Mouse (Mus musculus) gastrocnemius, adult 2 months (tissue): Measurements from ENCODE around the gene Morc1. TPM values are rescaled to one million over a fixed set of nuclear protein-coding genes. Genes with fewer than 3 reads are reported as not detected.

Experiments
- DNase-seq: peaks from one replicate; pipeline ENCODE4 v3.0.0; 2022
- H3K27ac ChIP-seq: fragments of 200-600 bp; 2 replicates; pipeline ENCODE4 v1.8.1; 2022; ENCODE audit warnings: mild to moderate bottlenecking
- H3K4me3 ChIP-seq: fragments of 200-600 bp; 2 replicates; pipeline ENCODE4 v1.8.1; 2022; ENCODE audit warnings: mild to moderate bottlenecking, moderate library complexity
- CTCF ChIP-seq: fragments of 200-600 bp; IDR thresholded peaks from 2 replicates; pipeline ENCODE4 v1.8.1; 2022; ENCODE audit warnings: antibody characterized with exemption, mild to moderate bottlenecking, moderate library complexity
- intact Hi-C: fragments of 180-260 bp; cut with DNase I; formaldehyde crosslinking; loops from one replicate; pipeline ENCODE4 v1.15.1; 2025
- long read RNA-seq, 2 experiments: library from polyadenylated mRNA; stranded (forward); transcript quantifications; one replicate each; pipeline ENCODE4 v2.0.0; 2021
- total RNA-seq, 2 experiments: library from RNA; stranded (reverse); gene quantifications; 2 replicates each; pipeline ENCODE4 v1.2.3; 2021

Gene Morc1
- total RNA-seq = not detected
- long read RNA-seq, experiment 1 = 0 reads
- long read RNA-seq, experiment 2 = 0 reads

DNA sequence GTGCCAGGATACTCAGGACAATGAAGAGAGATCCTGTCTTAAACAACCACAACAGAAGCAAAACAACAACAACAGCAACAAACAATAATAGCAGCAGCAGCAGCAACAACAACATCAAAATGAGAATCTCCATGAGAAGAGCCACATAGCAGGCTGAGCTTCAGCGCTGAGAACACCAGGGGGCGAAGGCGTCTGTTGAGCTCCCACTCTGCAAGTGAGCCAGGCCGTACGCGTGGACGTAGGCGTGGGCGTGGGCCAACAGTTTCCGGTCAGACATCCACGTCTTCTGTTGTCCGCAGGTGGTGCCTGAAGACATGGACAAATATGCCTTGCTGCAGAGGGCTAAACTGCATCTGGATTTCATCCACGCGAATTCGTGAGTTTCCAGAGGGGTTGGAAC is at the start of gene Morc1:
Gene Morc1 (plus strand): TSS at position 211 of the 400 bp plus-strand sequence.
- DNase-seq = no peak
- TF ChIP-seq CTCF = no peak
- Histone ChIP-seq H3K4me3 (no peak within 1 kb of the TSS), H3K27ac (no peak within 1 kb of the TSS)
- intact Hi-C loops = no loop called here

DNA sequence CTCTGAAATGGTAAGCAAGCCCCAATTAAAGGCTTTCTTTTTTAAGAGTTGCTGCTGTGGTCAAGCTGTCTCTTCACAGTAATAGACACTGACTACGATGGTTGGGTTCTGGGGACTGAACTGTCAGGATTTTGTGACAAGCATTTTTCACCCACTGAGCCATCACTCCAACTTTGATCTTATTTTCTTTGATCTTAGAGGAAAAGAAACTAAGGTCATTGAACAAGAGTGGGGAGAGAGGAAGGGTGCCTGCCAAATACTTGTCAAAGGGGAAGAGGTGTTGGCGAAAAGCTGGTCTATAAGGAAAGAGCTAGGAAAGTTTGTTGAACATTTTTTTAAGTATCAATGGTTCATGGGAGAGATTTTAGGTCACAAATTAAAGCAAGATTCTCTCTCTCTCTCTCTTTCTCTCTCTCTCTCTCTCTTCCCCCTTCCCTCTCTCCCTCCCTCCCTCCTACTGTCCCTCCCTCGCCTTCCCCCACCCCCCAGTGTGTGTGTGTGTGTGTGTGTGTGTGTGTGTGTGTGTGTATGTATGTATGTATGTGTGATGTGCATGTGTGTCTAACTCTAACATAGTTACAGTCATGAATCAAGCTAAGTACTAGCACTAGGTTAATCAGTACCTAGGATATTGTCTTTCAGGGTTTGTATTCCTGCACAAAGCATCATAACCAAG is 47.3 kb upstream of the Morc1 start:
- intact Hi-C loops = no loop called here
- no peak for DNase-seq
- no peak overlapping the region for H3K4me3 ChIP-seq
- H3K27ac ChIP-seq = no peak overlapping the region
- no peak for TF ChIP-seq CTCF

DNA sequence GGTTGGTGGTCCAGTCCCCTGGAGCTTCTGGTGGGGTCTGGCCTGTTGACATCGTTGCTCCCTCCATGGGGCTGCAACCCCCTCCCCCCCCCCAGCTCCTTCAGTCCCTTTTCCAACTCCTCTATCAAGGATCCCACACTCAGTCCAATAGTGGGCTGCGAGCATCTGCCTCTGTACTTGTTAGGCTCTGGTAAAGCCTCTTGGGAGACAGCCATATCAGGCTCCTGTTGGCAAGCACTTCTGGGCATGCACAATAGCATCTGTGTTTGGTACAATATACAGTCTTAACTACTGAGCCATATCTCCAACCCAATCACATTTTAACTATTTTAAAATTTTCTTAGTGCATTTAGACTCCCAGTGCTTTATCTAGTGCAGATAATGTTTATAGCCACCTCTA is 44.1 kb upstream of the Morc1 start:
- intact Hi-C loops = no loop called here
- H3K27ac ChIP-seq = no peak overlapping the region
- no peak for DNase-seq
- no peak overlapping the region for H3K4me3 ChIP-seq
- TF ChIP-seq CTCF = no peak

DNA sequence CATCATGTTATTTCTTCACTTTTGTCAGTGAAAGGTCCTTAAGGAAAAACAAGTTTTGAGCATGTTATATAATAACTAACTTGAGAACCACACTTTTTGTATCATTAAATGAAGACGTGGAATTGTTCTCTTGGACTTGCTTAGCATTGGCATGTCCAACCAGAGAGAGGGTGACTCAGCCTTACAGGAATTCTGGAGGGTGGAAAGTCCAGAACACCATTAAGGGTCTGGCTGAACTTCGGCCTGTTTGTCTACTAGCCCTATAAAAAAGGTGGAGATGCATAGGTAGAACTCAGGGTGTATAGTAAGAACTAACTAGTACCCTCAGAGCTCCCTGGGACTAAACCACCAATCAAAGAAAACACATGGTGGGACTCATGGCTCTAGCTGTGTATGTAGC is 35.8 kb upstream of the Morc1 start:
- H3K4me3 ChIP-seq = no peak overlapping the region
- H3K27ac ChIP-seq = no peak overlapping the region
- intact Hi-C loops = no loop called here
- no peak for TF ChIP-seq CTCF
- no peak for DNase-seq

DNA sequence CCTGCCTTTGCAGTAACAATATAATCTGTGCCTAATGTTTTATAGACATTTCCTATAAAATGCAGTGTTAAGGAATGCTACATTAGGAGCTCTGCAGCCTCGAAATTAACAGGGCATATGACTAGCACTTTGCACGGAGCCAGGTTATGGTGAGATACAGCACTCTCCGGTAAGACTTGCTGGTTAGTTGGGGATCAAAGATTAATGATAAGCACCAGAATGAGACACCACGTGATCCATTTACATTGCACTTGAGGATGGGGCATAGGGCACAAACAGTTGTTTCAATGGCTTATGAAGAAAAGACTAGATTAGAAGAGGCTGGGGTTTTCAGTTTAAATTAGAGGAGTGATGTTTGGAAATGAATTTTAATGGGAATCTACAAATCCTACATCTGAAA is 28.1 kb upstream of the Morc1 start:
- TF ChIP-seq CTCF = no peak
- H3K27ac ChIP-seq = no peak overlapping the region
- H3K4me3 ChIP-seq = no peak overlapping the region
- intact Hi-C loops = no loop called here
- no peak for DNase-seq

DNA sequence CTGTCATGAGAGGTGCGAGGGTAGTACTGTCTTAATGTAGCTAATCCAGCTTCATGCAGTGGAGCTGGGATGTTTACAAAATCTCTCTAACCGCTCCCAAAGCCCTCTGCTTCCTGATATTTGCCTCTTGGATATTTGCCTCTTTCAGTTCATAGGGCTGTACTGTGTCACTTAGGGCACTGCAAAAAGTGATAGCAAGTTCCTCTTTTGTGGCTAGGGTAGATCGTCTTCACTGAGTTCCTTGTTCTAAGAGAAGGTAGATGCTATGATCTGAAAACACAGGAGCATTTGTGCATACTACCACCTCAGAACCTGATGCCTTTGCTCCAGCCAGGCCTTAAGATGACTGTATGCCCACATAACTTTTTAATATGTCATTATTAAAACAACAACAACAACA is 27.6 kb upstream of the Morc1 start:
- intact Hi-C loops = no loop called here
- Histone ChIP-seq H3K27ac (no peak overlapping the region), H3K4me3 (no peak overlapping the region)
- no peak for DNase-seq
- TF ChIP-seq CTCF = no peak

DNA sequence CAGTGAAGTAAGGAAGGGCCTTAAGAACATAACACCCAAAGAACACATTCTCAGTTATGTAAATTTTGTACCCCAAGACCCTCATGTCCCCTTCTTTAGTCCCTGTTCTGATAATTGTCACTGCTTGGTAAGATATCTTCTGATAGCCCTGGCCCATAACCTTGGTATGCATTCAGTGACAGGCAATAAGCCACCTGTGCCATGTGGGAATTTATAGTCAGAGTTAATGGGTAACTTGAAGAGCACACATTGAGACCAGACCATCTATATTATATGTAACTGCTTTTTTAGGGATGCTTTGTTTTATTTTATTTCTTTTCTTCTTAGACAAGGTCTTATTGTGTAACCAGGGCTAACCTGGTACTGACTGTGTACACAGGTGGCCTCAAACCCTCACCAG is 27.0 kb upstream of the Morc1 start:
- DNase-seq = no peak
- no peak for TF ChIP-seq CTCF
- H3K4me3 ChIP-seq = no peak overlapping the region

DNA sequence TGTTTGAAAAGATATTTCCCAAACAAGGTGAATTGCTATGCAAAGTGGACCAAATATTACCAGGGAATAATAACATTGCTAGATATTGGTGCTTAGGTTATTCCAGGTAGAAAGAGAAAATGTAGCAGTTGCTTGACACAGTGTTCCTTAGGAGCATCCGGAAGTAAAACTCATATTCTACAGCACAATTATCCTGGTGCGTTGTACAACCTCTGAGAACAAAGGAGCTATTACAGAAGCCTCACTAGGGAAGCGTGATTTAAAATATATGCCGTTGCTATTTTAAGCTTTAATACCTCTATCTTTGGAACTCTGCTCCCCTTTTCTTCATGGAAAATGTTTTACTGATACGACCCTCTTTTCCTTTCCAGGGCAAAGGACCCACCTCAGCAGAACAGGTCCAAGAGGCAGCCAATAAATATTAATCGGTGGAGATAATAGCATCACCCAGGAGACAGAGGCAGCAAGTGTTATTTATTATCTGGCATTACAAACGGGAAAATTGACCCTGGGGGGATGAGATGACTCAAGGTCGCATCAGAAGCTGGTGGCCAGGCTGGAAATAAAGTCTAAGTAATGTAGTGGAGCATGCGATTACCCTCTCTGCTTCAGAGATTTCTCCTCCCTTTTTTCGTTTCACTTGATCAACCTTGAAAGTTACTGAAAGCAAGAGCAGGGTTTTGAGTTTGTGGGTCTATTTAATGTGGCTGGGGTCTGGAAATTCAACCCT is 25.2 kb upstream of the Morc1 start:
- no peak for DNase-seq
- no peak overlapping the region for H3K27ac ChIP-seq
- H3K4me3 ChIP-seq = no peak overlapping the region
- intact Hi-C loops = no loop called here
- TF ChIP-seq CTCF = no peak

More for the DNA sequence above, 27.0 kb upstream of the Morc1 start:
- intact Hi-C loops = no loop called here
- no peak overlapping the region for H3K27ac ChIP-seq

DNA sequence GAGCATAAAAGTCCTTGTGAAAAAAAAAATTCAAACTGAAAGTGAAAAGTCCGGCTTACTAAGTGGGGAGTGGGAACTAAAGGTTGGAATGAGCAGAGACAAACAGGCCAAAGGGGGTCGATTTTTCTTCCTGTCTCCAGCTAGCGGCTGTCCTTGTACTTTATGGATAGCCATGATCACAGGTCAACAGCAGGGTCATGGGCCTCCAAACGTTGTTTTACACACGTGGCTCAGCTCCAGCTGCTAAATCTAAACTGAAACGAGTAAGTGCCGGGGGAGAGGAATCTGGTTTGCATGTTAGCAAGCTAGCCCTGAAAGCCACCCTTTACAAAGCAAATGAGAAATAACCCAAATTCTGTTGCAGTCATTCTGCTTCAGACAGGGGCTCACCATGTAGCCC is 21.5 kb upstream of the Morc1 start:
- intact Hi-C loops = no loop called here
- Histone ChIP-seq H3K4me3 (no peak overlapping the region), H3K27ac (no peak overlapping the region)
- DNase-seq = no peak
- no peak for TF ChIP-seq CTCF

DNA sequence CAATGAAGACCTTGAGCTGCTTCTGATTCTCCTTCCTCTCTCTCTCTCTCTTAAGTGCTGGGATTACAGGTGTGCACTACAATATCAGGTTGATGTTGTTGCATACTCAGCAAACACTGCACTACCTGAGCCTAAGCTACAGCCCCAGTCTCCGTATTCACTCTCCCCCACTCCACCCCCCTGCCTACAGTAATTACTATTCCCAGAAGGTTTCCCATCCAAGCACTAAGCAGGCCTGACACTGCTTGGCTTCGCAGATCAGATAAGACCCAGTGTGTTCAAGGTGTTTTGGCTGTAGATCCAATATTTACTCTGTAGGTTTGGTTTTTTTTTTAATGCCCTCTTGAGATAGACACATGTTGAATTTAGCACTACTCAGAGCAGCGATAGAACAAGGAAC is 20.9 kb upstream of the Morc1 start:
- Histone ChIP-seq H3K4me3 (no peak overlapping the region), H3K27ac (no peak overlapping the region)
- intact Hi-C loops = no loop called here
- no peak for TF ChIP-seq CTCF
- no peak for DNase-seq

DNA sequence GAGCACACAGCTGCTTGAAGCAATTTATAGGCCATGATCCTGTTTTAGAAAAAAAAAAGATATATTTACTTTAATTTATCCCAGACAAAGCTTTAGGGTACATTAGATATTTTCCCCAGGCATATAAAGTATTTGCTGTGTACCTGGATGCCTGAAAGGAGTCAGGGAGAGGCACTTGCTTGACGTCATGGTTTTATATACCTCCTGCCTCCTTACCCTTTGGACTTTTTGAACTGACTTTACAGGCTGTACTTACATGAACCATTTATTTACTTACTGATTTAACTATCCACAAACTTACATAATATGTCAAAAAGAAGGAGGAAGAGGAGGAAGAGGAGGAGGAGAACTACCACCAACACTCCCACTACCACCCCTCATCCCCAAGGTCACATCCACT is 18.8 kb upstream of the Morc1 start, which contains the start of gene Gm5485:
Gene Gm5485 (minus strand): TSS at position 171 of the 400 bp plus-strand sequence.
- intact Hi-C loops = no loop called here
- no peak within 1 kb of the TSS for H3K27ac ChIP-seq
- no peak for TF ChIP-seq CTCF
- no peak within 1 kb of the TSS for H3K4me3 ChIP-seq
- no peak for DNase-seq

DNA sequence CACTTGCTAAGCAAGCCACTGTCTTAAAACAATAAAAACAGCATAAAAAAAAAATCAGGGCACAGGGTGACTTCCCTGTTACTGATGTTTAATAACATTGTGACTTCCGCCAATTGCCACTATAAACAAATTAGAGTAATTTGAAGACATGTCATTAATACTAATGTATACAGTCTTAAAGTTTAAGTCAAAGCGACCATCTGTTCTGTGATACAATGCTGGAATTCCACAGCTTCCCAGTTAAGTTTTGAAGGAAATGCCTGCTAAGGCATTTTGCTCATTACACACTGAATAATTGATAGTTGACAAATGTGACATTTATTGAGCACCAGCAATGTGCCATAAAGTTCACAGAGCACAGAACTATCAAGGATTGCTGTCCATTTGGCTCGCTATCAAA is 12.5 kb upstream of the Morc1 start:
- no peak overlapping the region for H3K27ac ChIP-seq
- DNase-seq = no peak
- H3K4me3 ChIP-seq = no peak overlapping the region
- intact Hi-C loops = no loop called here
- no peak for TF ChIP-seq CTCF

DNA sequence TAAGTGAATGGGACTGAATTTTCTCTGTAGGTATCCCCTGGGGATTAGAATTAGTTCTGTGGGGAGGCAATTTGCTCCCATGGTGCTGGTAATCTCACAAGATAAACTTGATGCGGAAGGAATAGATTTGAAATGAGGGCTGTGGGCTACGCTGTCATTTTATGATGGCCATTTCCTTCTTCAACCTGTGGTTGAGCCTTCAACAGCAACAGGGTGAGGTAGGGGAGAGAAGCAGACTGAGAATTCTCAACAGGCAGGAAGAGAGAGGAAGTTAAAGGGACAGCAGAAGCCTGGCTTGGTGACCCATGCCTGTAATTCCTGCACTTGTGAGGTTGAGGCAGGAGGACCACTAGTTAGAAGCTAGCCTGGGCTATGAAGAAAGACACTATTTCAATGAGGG is 12.0 kb upstream of the Morc1 start:
- intact Hi-C loops = no loop called here
- no peak for TF ChIP-seq CTCF
- Histone ChIP-seq H3K27ac (no peak overlapping the region), H3K4me3 (no peak overlapping the region)
- DNase-seq = no peak

DNA sequence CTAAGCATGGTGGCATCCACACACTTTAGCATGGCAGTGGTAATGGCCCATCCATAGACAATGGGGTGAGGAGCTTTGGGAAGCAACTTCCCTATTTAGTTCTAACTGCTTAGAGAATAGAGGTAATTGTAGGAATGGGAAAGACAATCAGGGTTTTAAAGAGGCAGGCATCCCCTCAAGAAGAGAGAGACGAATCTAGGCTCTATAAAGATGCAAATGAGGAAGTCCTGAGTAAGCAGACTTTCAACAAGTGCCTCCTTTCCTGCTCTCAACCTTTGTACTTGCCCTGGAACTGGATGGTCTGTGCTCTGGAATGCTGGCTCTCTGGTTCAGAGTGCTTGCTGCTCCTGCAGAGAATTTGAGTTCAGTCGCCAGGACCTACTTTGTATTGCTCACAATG is 8.5 kb upstream of the Morc1 start:
- intact Hi-C loops = no loop called here

More for the DNA sequence above, 8.5 kb upstream of the Morc1 start:
- DNase-seq = no peak
- TF ChIP-seq CTCF = no peak
- H3K27ac ChIP-seq = no peak overlapping the region
- H3K4me3 ChIP-seq = no peak overlapping the region
